Mouse (Mus musculus) heart, embryonic 14.5 days (tissue): ENCODE measurements at regions not wholly inside any gene's neighbourhood (a gene's known extent, or its start where the extent isn't known, plus 50 kb on each side); places are given as distances from the start of the nearest gene placed in this dataset.

Source experiments
- ATAC-seq: fragments of 200-750 bp; cut with Nextera tagmentation; 2 replicates; pipeline ENCODE4 v1.8.0; 2017; ENCODE audit warnings: low read depth, moderate TSS enrichment; ENCODE audit not compliant: insufficient number of reproducible peaks, insufficient read depth, low FRiP score
- H3K27ac ChIP-seq, 2 experiments: fragments of 200-500 bp in 1 of 2; fragments of 300-500 bp in 1 of 2; sonication (generic) in 1 of 2; replicated peaks in 1 of 2; 2 replicates each; pipeline ENCODE4 v1.5.1; 2012 to 2014; ENCODE audit warnings: low read depth in 2 of 2, low read length in 2 of 2, control low read depth in 1 of 2, mild to moderate bottlenecking in 1 of 2, mixed read lengths in 1 of 2; ENCODE audit not compliant: control insufficient read depth in 1 of 2, insufficient read depth in 1 of 2
- H3K27me3 ChIP-seq: fragments of 300-500 bp; sonication (generic); 2 replicates; pipeline ENCODE4 v1.6.1; 2014; ENCODE audit warnings: mild to moderate bottlenecking, low read length, control low read depth; ENCODE audit not compliant: control insufficient read depth, insufficient read depth
- H3K36me3 ChIP-seq: fragments of 300-500 bp; sonication (generic); 2 replicates; pipeline ENCODE4 v1.6.1; 2014; ENCODE audit warnings: mild to moderate bottlenecking, control low read depth, low read length, mixed read lengths; ENCODE audit not compliant: control insufficient read depth, insufficient read depth
- H3K4me1 ChIP-seq, 2 experiments: fragments of 200-500 bp in 1 of 2; fragments of 300-500 bp in 1 of 2; sonication (generic) in 1 of 2; 2 replicates each; pipeline ENCODE4 v1.6.1; 2012 to 2014; ENCODE audit warnings: low read length in 2 of 2, control low read depth in 1 of 2, mixed read lengths in 1 of 2; ENCODE audit not compliant: control insufficient read depth in 2 of 2, insufficient read depth in 2 of 2
- H3K4me2 ChIP-seq: fragments of 300-500 bp; sonication (generic); 2 replicates; pipeline ENCODE4 v1.6.1; 2014; ENCODE audit warnings: mild to moderate bottlenecking, low read length
- H3K4me3 ChIP-seq, 2 experiments: fragments of 200-500 bp in 1 of 2; fragments of 300-500 bp in 1 of 2; sonication (generic) in 1 of 2; 2 replicates each; pipeline ENCODE4 v1.5.1; 2012 to 2014; ENCODE audit warnings: low read length in 2 of 2, mild to moderate bottlenecking in 2 of 2, control low read depth in 1 of 2, low read depth in 1 of 2, moderate library complexity in 1 of 2; ENCODE audit not compliant: control insufficient read depth in 1 of 2, insufficient read depth in 1 of 2
- H3K9ac ChIP-seq: fragments of 300-500 bp; sonication (generic); 2 replicates; pipeline ENCODE4 v1.6.1; 2014; ENCODE audit warnings: mild to moderate bottlenecking, low read length
- H3K9me3 ChIP-seq: fragments of 300-500 bp; sonication (generic); 2 replicates; pipeline ENCODE4 v1.6.1; 2016; ENCODE audit warnings: low read length, control low read depth; ENCODE audit not compliant: control insufficient read depth
- WGBS: fragments of 180-500 bp; shearing (Covaris S2); extraction: QIAGEN DNeasy Blood & Tissue Kit; methylation state at CpG from one replicate; pipeline ENCODE4 v1.1.7; 2014; 5-methylcytosine and 5-hydroxymethylcytosine counted together

- no peak overlapping the region for H3K9ac ChIP-seq
- H3K9me3 ChIP-seq, result no peaks in the 10 kb centered on the region
- WGBS, result 70% methylated on average over 10 of the region's 10 CpGs
- no peaks in the 10 kb centered on the region for H3K36me3 ChIP-seq
- no peaks in the 10 kb centered on the region for H3K27me3 ChIP-seq
- H3K4me1 ChIP-seq, result no peaks in the 10 kb centered on the region; a peak in 1 of 4 replicates
- H3K4me2 ChIP-seq, result no peak overlapping the region
- no peak for ATAC-seq
- H3K27ac ChIP-seq, result no peak overlapping the region
- no peak overlapping the region for H3K4me3 ChIP-seq
These were observed 151.3 kb upstream of the Haao start for GRCm38 (mm10) chr17:83998972-83999545.

DNA sequence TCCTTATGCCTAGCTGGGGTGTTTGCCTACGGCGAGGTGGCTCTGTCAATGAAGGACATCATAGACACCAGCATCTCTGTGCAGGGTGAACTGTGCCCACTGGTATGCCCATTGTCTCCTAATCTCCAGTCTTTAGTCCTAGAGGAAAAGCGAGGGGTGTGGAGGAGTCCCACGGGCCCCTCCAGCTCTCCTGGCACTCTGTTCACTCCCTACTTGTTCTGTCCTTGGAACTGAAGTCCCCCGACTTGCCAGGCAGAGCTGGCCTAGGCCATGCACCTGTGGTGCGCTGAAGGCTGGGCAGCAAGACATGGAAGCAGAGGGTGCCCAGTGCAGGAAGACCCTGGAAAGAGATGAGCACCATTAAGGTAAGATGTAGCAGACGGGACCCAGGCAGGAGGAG is 150.6 kb upstream of the Haao start:
- no peak overlapping the region for H3K27ac ChIP-seq
- no peaks in the 10 kb centered on the region; a peak in 1 of 4 replicates for H3K4me1 ChIP-seq
- H3K27me3 ChIP-seq, result no peaks in the 10 kb centered on the region
- WGBS, result 87% methylated on average over 7 of the region's 7 CpGs
- no peak overlapping the region for H3K4me3 ChIP-seq
- no peak overlapping the region for H3K9ac ChIP-seq
- H3K9me3 ChIP-seq, result no peaks in the 10 kb centered on the region
- ATAC-seq, result no peak
- H3K4me2 ChIP-seq, result no peak overlapping the region
- H3K36me3 ChIP-seq, result no peaks in the 10 kb centered on the region

GRCm38 (mm10) chr17:83997778-83998177 is 150.0 kb upstream of the Haao start:
- 82% methylated on average over 11 of the region's 11 CpGs for WGBS
- no peaks in the 10 kb centered on the region for H3K9me3 ChIP-seq
- H3K4me3 ChIP-seq, result no peak overlapping the region
- H3K36me3 ChIP-seq, result no peaks in the 10 kb centered on the region
- no peak overlapping the region for H3K4me2 ChIP-seq
- no peak for ATAC-seq
- H3K9ac ChIP-seq, result no peak overlapping the region
- H3K27me3 ChIP-seq, result no peaks in the 10 kb centered on the region
- H3K4me1 ChIP-seq, result no peaks in the 10 kb centered on the region; a peak in 1 of 4 replicates
- no peak overlapping the region for H3K27ac ChIP-seq

GRCm38 (mm10) chr17:83993028-83993427 is 145.3 kb upstream of the Haao start:
- ATAC-seq, result no peak
- H3K4me3 ChIP-seq, result no peak overlapping the region
- no peak overlapping the region for H3K4me2 ChIP-seq
- H3K9me3 ChIP-seq, result no peaks in the 10 kb centered on the region
- H3K36me3 ChIP-seq, result no peaks in the 10 kb centered on the region
- no peak overlapping the region for H3K27ac ChIP-seq
- WGBS, result 32% methylated on average over 2 of the region's 2 CpGs
- H3K27me3 ChIP-seq, result no peaks in the 10 kb centered on the region
- H3K9ac ChIP-seq, result no peak overlapping the region
- H3K4me1 ChIP-seq, result peaks cover 20 to 23% of the 10 kb centered on the region in 2 experiments

GRCm38 (mm10) chr17:83990421-83991365 is 142.9 kb upstream of the Haao start:
- H3K4me3 ChIP-seq, result no peak overlapping the region
- no peaks in the 10 kb centered on the region for H3K36me3 ChIP-seq
- ATAC-seq, result peak; percentile 54
- H3K9ac ChIP-seq, result no peak overlapping the region
- no peak overlapping the region for H3K4me2 ChIP-seq
- H3K27me3 ChIP-seq, result no peaks in the 10 kb centered on the region
- WGBS, result 59% methylated on average over 13 of the region's 13 CpGs
- H3K9me3 ChIP-seq, result no peaks in the 10 kb centered on the region
- H3K4me1 ChIP-seq, result peaks cover 36 to 39% of the 10 kb centered on the region in 2 experiments
- H3K27ac ChIP-seq, result peak overlapping the region; percentile 70 to 74

DNA sequence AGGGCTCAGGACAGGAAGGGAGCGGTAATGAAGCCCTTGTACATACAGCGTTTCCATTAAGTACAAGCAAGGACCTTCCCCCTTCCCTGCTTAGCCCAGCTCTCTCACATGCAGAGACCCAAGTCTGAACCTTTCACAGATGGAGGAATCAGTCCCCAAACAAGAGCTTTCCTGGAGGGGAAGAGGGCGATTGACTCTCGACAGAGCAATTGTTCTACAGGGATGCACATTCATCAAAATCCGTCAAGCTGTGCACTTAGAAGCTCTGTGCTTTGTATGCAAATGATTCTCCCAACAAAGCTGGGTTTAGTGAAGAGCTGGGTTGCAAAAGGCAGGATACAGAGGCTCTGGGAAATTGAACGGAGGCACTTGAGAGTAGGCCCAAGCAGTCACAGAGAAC is 141.1 kb upstream of the Haao start:
- no peaks in the 10 kb centered on the region for H3K27me3 ChIP-seq
- H3K4me2 ChIP-seq, result no peak overlapping the region
- ATAC-seq, result no peak
- WGBS, result 44% methylated on average over 6 of the region's 6 CpGs
- H3K9ac ChIP-seq, result no peak overlapping the region
- peak overlapping the region; percentile 28 to 53; a peak in 2 of 4 replicates for H3K27ac ChIP-seq
- peaks cover 41 to 44% of the 10 kb centered on the region in 2 experiments for H3K4me1 ChIP-seq
- H3K9me3 ChIP-seq, result no peaks in the 10 kb centered on the region
- no peaks in the 10 kb centered on the region for H3K36me3 ChIP-seq
- H3K4me3 ChIP-seq, result no peak overlapping the region

- ATAC-seq, result no peak
- H3K4me2 ChIP-seq, result no peak overlapping the region
- no peak overlapping the region for H3K4me3 ChIP-seq
- 66% methylated on average over 5 of the region's 5 CpGs for WGBS
- no peaks in the 10 kb centered on the region for H3K36me3 ChIP-seq
- no peaks in the 10 kb centered on the region for H3K27me3 ChIP-seq
- H3K9me3 ChIP-seq, result no peaks in the 10 kb centered on the region
- no peak overlapping the region for H3K9ac ChIP-seq
- peaks cover 43 to 44% of the 10 kb centered on the region in 2 experiments for H3K4me1 ChIP-seq
- peak overlapping the region in 1 of 2 experiments; percentile 53; a peak in 1 of 4 replicates for H3K27ac ChIP-seq
These were observed 140.4 kb upstream of the Haao start for GRCm38 (mm10) chr17:83988165-83988564.
